Mouse (Mus musculus) stomach, postnatal 0 days (tissue): ENCODE data around the gene Nsl1.

Experiments used
- CTCF ChIP-seq: IDR thresholded peaks from 2 replicates; pipeline ENCODE4 v1.5.1; 2016; ENCODE audit warnings: antibody characterized with exemption, low read depth, mild to moderate bottlenecking, moderate library complexity
- EP300 ChIP-seq: optimal IDR thresholded peaks from 2 replicates; pipeline ENCODE3; 2016; ENCODE audit warnings: antibody characterized with exemption

DNA sequence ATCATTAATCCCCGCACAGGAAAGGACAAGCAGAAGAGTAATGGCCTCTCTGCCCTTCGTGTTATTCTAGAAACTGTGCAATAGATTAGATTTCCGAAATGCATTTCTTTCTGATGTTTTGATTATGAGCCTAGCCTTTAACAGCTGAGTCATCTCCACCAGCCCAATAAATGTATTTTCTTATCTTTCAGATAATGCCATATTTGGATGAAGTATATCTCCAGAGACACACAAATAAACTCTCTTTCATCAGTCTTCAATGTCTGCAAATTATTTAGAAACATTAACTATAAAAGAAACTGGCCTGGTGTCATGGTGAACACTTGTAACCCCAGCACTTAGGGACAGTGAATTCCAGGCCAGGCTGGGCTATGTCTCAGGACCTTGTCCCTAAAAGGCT is 20.1 kb upstream of the Nsl1 start:
- no peak for TF ChIP-seq EP300
- TF ChIP-seq CTCF: no peak
